Mouse (Mus musculus): ENCODE results near the gene 1500009L16Rik.

DNA sequence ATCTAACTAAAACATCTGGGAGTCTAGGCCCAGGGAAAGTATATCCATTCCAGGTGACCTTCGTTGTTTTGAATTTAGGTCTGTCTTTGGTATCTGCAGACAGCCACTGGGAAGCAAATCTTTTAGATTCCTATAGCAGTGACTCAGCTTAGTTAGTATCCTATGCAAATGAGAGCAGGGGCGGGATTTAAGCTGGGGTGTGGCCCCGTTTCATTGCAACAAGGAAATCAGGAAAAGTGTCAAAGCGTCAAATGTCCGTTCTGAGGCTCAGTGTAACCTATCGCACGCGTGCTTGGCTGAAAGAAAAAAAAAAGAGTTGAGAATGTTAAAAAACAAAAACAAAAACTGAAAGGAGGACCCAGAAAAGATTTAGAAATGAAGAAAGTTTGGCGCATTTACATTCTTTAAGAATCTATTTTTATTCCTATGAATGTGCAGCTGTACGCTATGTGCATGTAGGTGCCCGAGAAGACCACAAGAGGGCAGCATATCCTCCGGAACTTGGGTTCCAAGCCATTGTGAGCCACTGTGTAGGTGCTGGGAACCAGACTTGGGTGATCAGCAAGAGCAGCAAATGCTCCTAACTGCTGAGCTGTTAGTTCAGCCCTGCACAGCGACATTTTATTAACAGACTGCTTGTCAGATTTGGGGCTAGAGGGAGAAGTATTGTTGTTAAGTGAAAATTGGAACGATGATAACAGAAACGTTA is 1.8 kb downstream of the 1500009L16Rik start:
- TF ChIP-seq POLR2A (IDR thresholded peaks at IDR 0.05; ENCODE audit: control insufficient read depth, low read depth, low read length) (no peak), CTCF (IDR thresholded peaks at IDR 0.05; ENCODE audit: control insufficient read depth, insufficient read depth, insufficient replicate concordance, low read depth, low read length) (peak; percentile 75; the same call in 1 of the 2 replicates)

All from testis, adult 2 months (tissue).